Mouse (Mus musculus) induced T-regulatory cell, adult 2 months (primary cell): ENCODE measurements around the gene Slc25a10.
A peak's percentile ranks its signal among the peaks of the same experiment; 100 is the strongest.
"Not testable (repeated sequence)": the region's sequence is repeated elsewhere in the genome, so short reads cannot be mapped to it uniquely, and the experiment has no call there.

Experiments
- DNase-seq: peaks from one replicate; pipeline ENCODE4 v3.0.0-alpha.2; 2012; ENCODE audit warnings: low read depth

Gene Slc25a10

GRCm38 (mm10) chr11:120510375-120511030 lies 18.9 kb downstream of the Slc25a10 start:
- DNase-seq, result peak; percentile 65

- no peak for DNase-seq
Observed at GRCm38 (mm10) chr11:120512790-120513453, 21.3 kb downstream of the Slc25a10 start.

DNA sequence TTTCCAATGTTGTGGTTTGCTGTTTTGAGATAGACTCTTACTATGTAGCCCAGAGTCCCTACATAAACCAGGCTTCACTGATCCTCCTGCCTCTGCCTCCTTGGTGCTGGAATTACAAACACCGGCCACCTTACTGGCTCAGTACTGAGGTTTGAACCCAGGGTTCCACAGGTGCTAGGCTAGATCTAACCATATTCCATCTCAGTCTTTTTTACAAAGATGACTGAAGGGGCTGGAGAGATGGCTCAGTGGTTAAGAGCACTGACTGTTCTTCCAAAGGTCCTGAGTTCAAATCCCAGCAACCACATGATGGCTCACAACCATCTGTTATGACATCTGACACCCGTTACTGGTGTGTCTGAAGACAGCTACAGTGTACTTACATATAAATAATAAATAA lies 22.6 kb downstream of the Slc25a10 start:
- DNase-seq, result not testable (repeated sequence)

DNA sequence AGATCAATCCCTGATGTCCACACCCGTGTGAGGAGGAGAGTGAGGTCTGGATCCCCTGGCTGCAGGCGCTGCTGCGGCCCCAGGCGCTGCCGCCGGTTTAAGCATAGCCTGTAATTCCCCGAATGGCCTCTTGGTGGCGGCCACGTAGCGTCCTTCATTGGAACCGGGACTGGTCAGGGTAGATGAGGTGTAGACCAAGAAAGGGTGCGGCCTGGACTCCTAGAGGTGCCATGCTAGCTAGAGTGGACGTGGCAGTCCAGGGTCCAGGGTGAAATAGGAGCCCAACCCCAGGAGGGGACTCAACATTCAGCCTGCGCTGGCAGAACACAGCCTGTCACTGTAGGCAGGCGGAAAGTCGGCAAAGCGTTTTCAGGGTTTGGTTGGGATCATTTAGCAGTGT lies 24.0 kb downstream of the Slc25a10 start:
- DNase-seq, result peak; percentile 86

DNA sequence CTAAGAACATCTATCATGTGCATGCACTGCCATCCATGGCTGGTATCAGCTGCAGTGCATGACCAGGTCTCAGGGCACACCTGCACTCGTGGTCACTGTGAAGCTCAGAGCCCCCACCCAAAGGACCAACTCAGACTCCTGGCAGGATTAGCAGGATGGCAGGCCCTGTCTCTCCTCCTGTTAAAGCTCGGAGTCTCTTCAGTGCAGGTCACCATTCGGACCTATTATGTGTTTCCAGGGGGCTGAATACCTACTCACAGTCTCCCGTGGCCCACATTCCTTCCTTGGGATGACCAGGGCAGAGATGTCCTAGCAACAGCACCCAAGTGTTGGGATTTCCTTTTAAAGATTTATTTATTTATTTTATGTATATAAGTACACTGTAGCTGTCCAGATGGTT lies 25.5 kb downstream of the Slc25a10 start:
- no peak for DNase-seq

DNA sequence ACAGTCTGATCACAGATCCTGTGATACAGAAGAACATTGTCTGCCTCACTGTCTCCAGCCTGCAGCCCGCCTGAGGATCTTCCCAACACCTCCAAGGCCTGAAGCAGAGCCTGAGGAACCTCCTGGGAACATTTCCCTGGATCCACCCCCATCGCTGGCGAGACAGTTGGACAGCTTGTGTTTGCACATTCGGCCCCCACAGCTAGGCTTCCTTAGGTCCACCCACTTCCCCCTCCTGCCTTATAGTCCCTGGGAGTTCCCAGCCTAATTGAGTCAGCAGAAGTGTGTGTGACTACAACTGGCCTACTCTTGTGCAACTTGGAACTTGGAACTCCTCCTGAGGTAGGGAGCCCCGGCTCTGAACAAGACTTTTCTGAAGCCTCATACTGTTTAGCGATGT lies 26.4 kb downstream of the Slc25a10 start:
- DNase-seq, result no peak

- no peak for DNase-seq
Observed at GRCm38 (mm10) chr11:120518558-120518957, 26.9 kb downstream of the Slc25a10 start.

GRCm38 (mm10) chr11:120519738-120520137 lies 28.1 kb downstream of the Slc25a10 start:
- no peak for DNase-seq

- DNase-seq, result no peak
Observed at GRCm38 (mm10) chr11:120520498-120520897, 28.9 kb downstream of the Slc25a10 start.

DNA sequence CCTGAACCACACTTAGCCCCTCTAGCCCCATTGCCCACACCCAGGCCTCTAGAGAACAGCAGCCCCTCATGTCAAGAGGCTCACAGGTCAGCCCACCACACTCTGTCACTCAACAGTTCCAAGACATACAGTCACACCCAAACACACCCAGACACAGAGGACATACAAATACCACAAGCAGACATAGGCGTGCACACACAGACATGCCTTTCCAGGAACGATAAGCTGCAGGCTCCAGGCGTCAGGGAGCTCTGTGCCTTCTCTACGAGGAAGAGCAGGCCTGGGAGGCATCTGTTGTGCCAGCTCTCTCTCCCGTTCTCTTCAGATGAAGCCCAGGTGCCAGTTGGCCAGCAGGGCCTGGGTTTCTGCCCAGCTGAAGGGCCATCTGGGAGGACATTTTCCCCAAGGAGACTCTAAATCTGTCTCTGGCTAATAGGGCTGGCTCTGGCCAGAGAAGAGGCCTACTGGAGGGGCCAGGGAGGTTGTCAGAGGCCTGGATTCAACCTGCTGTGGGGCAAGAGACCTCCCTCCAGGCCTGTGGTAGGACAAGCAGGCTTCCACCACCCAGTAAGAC lies 29.4 kb downstream of the Slc25a10 start:
- DNase-seq, result no peak

DNA sequence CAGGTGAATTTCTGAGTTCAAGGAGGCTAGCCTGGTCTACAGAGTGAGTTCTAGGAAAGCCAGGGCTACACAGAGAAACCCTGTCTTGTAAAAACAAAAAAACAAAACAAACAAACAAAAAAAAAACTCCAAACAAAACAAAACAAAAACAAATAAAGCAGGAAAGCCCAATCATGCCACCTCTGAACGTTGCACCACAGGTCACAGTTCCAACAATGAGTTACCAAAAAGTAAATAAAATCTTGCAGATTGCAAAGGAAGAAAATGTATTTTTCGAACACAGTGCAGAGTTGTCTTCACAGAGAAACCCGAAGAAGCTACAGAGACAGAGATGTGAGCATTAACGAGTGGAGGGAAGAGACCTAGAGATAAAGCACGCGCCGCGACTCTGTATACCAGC lies 30.9 kb downstream of the Slc25a10 start:
- no peak for DNase-seq

DNA sequence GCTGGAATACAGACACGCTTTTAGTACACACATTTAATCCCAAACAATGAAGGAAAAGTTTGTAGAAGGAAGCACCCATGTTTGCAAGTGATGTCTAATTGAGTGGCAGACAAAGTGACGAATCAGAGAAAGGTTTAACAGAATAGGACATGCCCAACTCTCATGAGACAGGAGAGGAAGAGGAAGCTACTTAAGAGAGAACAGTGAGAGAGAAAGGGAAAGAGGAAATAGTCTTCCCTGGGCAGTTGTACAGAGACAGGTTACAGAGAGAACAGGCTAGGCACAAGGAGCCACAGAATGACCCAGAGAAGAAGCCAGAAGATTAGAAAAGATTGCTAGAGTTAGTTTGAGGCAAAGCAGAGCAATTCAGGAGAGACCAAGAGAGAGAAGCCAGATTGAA lies 34.3 kb downstream of the Slc25a10 start:
- DNase-seq, result peak; percentile 50

GRCm38 (mm10) chr11:120527690-120528354 lies 36.2 kb downstream of the Slc25a10 start:
- DNase-seq, result no peak

- no peak for DNase-seq
Observed at GRCm38 (mm10) chr11:120528903-120529302, 37.3 kb downstream of the Slc25a10 start.

- DNase-seq, result no peak
Observed at GRCm38 (mm10) chr11:120530085-120530964, 38.7 kb downstream of the Slc25a10 start, which contains the start of gene Gcgr. Gcgr (plus strand) TSS chr11:120530699.

GRCm38 (mm10) chr11:120531646-120532045 lies 40.0 kb downstream of the Slc25a10 start:
- no peak for DNase-seq

GRCm38 (mm10) chr11:120534093-120534492 lies 42.5 kb downstream of the Slc25a10 start:
- DNase-seq, result no peak

DNA sequence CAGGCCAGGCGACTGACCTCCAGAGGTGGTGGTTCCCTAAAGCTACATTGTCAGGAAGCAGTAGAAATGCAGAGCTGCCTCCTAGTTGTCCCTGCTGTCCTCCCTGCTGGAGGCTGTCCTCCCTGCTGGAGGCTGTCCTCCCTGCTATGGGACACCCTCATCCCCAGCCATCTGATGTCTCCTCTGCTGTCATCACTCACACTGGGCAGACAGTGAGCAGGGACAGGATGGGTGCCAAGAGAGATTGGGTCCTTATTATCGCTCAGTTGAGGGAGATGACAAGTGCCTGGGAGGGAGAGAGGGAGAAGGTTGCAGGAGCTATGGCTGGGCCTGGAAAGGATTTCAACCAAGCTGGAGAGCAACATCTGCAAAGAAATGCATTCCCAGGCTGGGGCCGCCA lies 43.5 kb downstream of the Slc25a10 start:
- no peak for DNase-seq

GRCm38 (mm10) chr11:120535804-120536203 lies 44.2 kb downstream of the Slc25a10 start:
- no peak for DNase-seq

DNA sequence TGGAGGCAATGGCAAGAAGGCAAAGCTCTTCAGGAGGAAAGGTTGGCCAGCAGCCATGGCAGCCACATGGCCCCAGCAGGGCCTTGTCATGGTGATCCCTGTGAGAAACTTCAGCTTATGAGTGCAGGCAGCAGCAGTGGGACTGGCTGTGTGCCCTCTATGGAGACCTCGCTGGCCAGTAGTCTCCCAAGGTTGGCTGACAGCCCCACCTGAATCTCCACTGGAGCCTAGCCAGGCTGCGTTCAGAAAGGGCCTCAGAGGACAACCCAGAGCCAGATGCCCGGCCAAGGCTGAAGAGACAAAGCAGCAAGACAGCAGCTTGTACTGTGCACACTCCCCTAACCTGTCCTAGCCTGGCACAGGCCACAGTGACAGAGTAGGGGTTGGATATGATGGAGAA lies 46.8 kb downstream of the Slc25a10 start:
- no peak for DNase-seq

DNA sequence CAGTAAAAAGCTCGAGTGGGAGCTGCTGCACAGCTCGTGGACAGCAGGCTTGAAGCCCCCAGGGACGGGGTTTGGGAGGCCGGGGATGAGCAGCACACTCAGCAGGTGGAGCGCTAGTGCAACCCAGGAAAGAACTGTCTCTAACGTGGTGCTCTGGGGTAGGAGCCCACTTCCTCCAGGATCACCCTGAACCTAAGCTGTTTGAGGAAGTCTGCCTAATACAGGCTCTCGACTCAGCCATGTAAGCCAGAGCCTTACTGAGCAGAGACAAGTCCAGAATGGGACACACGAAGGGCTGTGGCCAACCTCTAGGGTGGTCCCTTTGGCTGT lies 47.3 kb downstream of the Slc25a10 start:
- DNase-seq, result no peak
